9 mouse cellular contexts compared by ENCODE assay signal in the genomic region with DNA sequence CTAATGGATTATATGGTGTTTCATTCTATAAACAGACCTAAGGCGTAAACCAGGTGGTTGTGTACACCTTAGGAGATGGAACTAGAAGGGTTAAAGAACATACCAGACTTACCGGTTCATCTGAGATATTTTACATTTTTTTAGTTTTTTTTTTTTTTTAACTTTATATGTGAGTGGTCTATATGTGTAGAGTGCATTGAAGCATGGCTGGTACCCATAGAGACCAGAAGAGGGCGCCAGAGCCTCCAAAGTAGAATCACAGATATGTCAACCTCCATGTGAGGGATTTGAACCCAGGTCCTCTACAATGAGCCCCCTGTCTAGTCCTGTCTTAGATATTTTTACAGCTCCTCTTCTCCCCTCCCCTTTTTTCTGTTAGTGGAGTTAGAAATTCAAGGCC. TPM values are rescaled to one million over a fixed set of nuclear protein-coding genes. Genes with fewer than 3 reads are reported as not detected.
DNase-seq lines count a peak whose midpoint lies in the region; ATAC-seq and TF ChIP-seq lines count a peak whose summit lies in the region.
"Had no signal": no experiment of that assay in that cellular context is flagged by ENCODE, and none has a peak within 500 bp of the region (broad histone marks: within the 10 kb centered on the region; RNA-seq: fewer than 3 reads in every experiment).

No protein-coding gene starts in this region.

- no peaks in the 10 kb centered on the region; the same call in 1 of the 2 replicates for H3K36me3 ChIP-seq in liver, embryonic 14.5 days (replicated peaks; ENCODE audit: control insufficient read depth, insufficient read depth, low read depth)
- H3K36me3 ChIP-seq: stomach, embryonic 15.5 days had no signal

- no peak overlapping the region for H3K4me3 ChIP-seq in liver, embryonic 14.5 days (ENCODE audit: insufficient read depth in 1 of 2, low read depth in 2 of 2, low read length in 2 of 2)
- H3K4me3 ChIP-seq: stomach, embryonic 15.5 days had no signal

- no peak for TF ChIP-seq EP300 in liver, embryonic 14.5 days (IDR thresholded peaks at IDR 0.05; ENCODE audit: low read depth)

- no peak for ATAC-seq in liver, embryonic 14.5 days (ENCODE audit: insufficient read depth)
- no peak for ATAC-seq in megakaryocyte-erythroid progenitor cell, adult 5-6 weeks (replicated peaks; ENCODE audit: low FRiP score, low TSS enrichment, poor library complexity, severe bottlenecking)

- peak; percentile 60 for TF ChIP-seq CTCF in liver, embryonic 14.5 days (IDR thresholded peaks at IDR 0.05; ENCODE audit: low read depth)

- H3K4me1 ChIP-seq in liver, embryonic 14.5 days (replicated peaks; ENCODE audit: control insufficient read depth in 2 of 2, insufficient read depth in 2 of 2, low read length in 1 of 2): no peaks in the 10 kb centered on the region; a peak in 1 of 4 replicates

- H3K27ac ChIP-seq in liver, embryonic 14.5 days: no peak overlapping the region
- H3K27ac ChIP-seq: macrophage; stomach, embryonic 15.5 days had no signal

- H3K9me3 ChIP-seq in liver, embryonic 14.5 days (ENCODE audit: control insufficient read depth, low read length): no peaks in the 10 kb centered on the region
- H3K9me3 ChIP-seq: stomach, embryonic 15.5 days had no signal

- 38% methylated on average over 3 of the region's 3 CpGs for WGBS in liver, embryonic 14.5 days (ENCODE audit: insufficient replicate concordance)

- no peak overlapping the region for H3K9ac ChIP-seq in liver, embryonic 14.5 days (replicated peaks)
- H3K9ac ChIP-seq: stomach, embryonic 15.5 days had no signal

- H3K27me3 ChIP-seq in liver, embryonic 14.5 days (ENCODE audit: control insufficient read depth, insufficient read depth, low read length): peaks cover 33% of the 10 kb centered on the region

- peak; percentile 57 for DNase-seq in layer of hippocampus, adult 11-12 months (ENCODE audit: low spot score)
- DNase-seq in layer of hippocampus, adult 9-10 months (ENCODE audit: low spot score): no peak
- DNase-seq in MEL-GATA-1-ER (ENCODE audit: extremely low read depth, low read depth): peak; percentile 41
- DNase-seq in c-Kit-positive CD71-positive TER-119-negative erythroid progenitor cells, embryonic 14.5 days (ENCODE audit: low read depth): peak; percentile 47
- DNase-seq in liver, embryonic 14.5 days (ENCODE audit: low read depth in 3 of 3, low spot score in 3 of 3): peak; percentile 20 to 26 (median 20)
- DNase-seq in neural tube, embryonic 10.5 days (ENCODE audit: extremely low spot score, low spot score): no peak

- H3K4me2 ChIP-seq in liver, embryonic 14.5 days (ENCODE audit: low read depth): no peak overlapping the region
- H3K4me2 ChIP-seq: stomach, embryonic 15.5 days had no signal

RNA-seq across cellular contexts. Expression of a gene that starts 0.8 kb away (rescaled TPM):
- polyA plus RNA-seq in liver, embryonic 14.5 days (2012; rRNA removed): 0.20 and 0.28 TPM in 2 replicates
- polyA plus RNA-seq in liver, embryonic 14.5 days (2014; fragmentation: Nextera tagmentation; extraction: Ambion mirVana): 0.25 and 0.33 TPM in 2 replicates
- not detected in 2 replicates for total RNA-seq in megakaryocyte-erythroid progenitor cell, adult 5-6 weeks (2014; fragmentation: Nextera tagmentation)
- 0.09 TPM in 1 of 2 replicates, not detected in the other for total RNA-seq in megakaryocyte-erythroid progenitor cell, adult 5-6 weeks (2017)

RNA-seq across cellular contexts. Expression of a gene that starts 34.2 kb away (rescaled TPM):
- polyA plus RNA-seq in liver, embryonic 14.5 days (2012; rRNA removed): 8.9 and 10.7 TPM in 2 replicates
- 10.4 and 12.0 TPM in 2 replicates for polyA plus RNA-seq in liver, embryonic 14.5 days (2014; fragmentation: Nextera tagmentation; extraction: Ambion mirVana)
- total RNA-seq in megakaryocyte-erythroid progenitor cell, adult 5-6 weeks (2014; fragmentation: Nextera tagmentation): 38.3 and 41.4 TPM in 2 replicates
- 31.5 and 42.9 TPM in 2 replicates for total RNA-seq in megakaryocyte-erythroid progenitor cell, adult 5-6 weeks (2017)

RNA-seq across cellular contexts. Expression of a gene that starts 47.0 kb away (rescaled TPM):
- 5.2 and 5.7 TPM in 2 replicates for polyA plus RNA-seq in liver, embryonic 14.5 days (2012; rRNA removed)
- 4.0 and 5.3 TPM in 2 replicates for polyA plus RNA-seq in liver, embryonic 14.5 days (2014; fragmentation: Nextera tagmentation; extraction: Ambion mirVana)
- total RNA-seq in megakaryocyte-erythroid progenitor cell, adult 5-6 weeks (2014; fragmentation: Nextera tagmentation): 34.9 and 35.7 TPM in 2 replicates
- total RNA-seq in megakaryocyte-erythroid progenitor cell, adult 5-6 weeks (2017): 19.2 and 22.4 TPM in 2 replicates

RNA-seq across cellular contexts. Expression of a gene that starts 47.5 kb away (rescaled TPM):
- polyA plus RNA-seq in liver, embryonic 14.5 days (2012; rRNA removed): 41.5 and 50.6 TPM in 2 replicates
- 57.1 and 61.0 TPM in 2 replicates for polyA plus RNA-seq in liver, embryonic 14.5 days (2014; fragmentation: Nextera tagmentation; extraction: Ambion mirVana)
- 84.8 and 93.4 TPM in 2 replicates for total RNA-seq in megakaryocyte-erythroid progenitor cell, adult 5-6 weeks (2014; fragmentation: Nextera tagmentation)
- total RNA-seq in megakaryocyte-erythroid progenitor cell, adult 5-6 weeks (2017): 111 and 144 TPM in 2 replicates

Comparison
In these comparisons a context has a peak if more than half of its experiments do, and no peak if none do; other contexts are left out.
1. DNase-seq: peak in layer of hippocampus, adult 11-12 months (single experiment), MEL-GATA-1-ER (single experiment), c-Kit-positive CD71-positive TER-119-negative erythroid progenitor cells, embryonic 14.5 days (single experiment) and liver, embryonic 14.5 days (3 of 3); none in layer of hippocampus, adult 9-10 months (single experiment) and neural tube, embryonic 10.5 days (single experiment).